Mouse (Mus musculus) adrenal gland, postnatal 25 days (tissue): ENCODE data around the gene Prkn. TPM values are rescaled to one million over a fixed set of nuclear protein-coding genes. Genes with fewer than 3 reads are reported as not detected.
A peak's percentile ranks its signal among the peaks of the same experiment; 100 is the strongest.

Experiments
- DNase-seq: peaks from one replicate; pipeline ENCODE4 v3.0.0; 2021; ENCODE audit warnings: mixed read lengths
- total RNA-seq: library from RNA; stranded (reverse); gene quantifications from 2 replicates; pipeline ENCODE4 v1.2.3, GENCODE M21; 2021

Prkn gene
- total RNA-seq, 1 experiment from 2014 or later = 10.1 TPM

GRCm38 (mm10) chr17:11290183-11290582, 450.0 kb downstream of the Prkn start:
- no peak for DNase-seq

GRCm38 (mm10) chr17:11303116-11303515, 462.9 kb downstream of the Prkn start:
- DNase-seq = peak; percentile 46

GRCm38 (mm10) chr17:11309843-11310242, 469.7 kb downstream of the Prkn start:
- no peak for DNase-seq

DNA sequence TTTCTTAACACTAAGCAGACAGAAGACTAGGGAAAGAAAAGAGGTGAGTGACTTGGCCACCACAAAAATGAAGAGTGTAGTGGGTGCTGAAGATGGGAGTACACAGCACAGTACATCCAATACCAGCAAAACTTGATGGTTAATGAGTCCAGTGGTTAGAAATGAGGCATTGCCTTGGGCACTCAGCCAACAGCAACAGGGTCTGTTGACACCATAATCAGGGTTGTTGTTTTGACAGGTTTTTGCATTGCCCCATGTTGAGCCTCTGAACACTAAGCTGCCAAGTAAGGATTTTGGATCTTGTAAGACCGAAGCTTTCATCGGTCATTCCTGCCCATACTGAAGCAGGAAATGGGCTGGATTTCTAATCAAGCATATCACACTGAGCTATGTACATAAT, 474.0 kb downstream of the Prkn start:
- DNase-seq = no peak

- no peak for DNase-seq
Measured at GRCm38 (mm10) chr17:11315675-11316074, 475.5 kb downstream of the Prkn start.

DNA sequence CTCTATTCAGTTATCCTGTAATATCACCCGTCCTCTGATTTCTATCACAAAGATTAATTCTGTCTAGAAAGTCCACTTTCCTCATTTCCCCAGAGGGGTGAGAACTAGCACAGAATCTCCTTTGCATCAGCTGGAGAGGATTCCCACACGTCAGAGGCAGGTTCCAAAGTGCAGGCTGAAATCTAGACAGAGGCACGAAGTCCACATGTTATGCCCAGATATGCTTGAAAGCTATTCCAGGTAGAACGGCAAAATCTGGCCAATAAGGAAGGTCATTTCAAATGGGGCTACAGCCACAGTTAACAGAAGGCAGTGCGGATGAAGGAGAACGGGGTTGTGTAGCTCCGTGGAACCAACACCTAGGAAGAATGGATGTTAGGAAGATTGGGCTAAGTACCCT, 478.8 kb downstream of the Prkn start:
- DNase-seq = no peak

DNA sequence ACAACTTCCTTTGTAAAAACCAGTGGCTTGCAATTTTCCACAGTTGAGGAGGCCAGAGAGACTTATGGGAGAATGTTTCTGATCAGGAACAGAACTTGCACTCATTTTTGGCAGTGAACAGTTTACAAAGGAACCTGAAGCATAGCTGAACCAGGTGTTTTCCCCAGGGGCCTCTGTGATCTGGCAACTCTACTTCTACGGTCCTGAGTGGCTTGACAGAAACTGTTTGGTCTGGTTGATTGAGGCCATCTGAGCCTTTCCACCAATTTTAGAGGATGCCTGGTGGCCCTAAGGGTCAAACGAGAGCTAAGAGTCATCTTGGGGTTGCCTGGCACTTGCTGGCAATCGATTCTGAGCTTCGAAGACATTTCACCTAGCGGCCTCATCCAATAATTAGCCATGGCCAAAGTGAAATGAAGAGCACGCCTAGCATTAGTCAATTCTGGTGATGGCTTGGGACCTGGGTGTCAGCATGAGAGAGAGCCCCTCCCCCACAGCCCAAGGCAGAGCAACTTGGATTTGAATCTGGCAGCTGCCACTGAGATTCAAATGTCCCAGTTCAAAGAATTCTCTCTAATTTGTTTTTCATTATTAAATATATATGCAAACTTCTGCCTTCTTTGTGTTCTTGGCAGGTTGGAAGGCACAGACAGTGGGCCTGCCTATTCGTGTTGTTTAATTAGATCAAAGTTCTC, 479.6 kb downstream of the Prkn start:
- DNase-seq = no peak

GRCm38 (mm10) chr17:11332081-11332480, 491.9 kb downstream of the Prkn start:
- no peak for DNase-seq

GRCm38 (mm10) chr17:11333741-11334140, 493.6 kb downstream of the Prkn start:
- no peak for DNase-seq

- DNase-seq = no peak
Measured at GRCm38 (mm10) chr17:11336156-11336555, 496.0 kb downstream of the Prkn start.

DNA sequence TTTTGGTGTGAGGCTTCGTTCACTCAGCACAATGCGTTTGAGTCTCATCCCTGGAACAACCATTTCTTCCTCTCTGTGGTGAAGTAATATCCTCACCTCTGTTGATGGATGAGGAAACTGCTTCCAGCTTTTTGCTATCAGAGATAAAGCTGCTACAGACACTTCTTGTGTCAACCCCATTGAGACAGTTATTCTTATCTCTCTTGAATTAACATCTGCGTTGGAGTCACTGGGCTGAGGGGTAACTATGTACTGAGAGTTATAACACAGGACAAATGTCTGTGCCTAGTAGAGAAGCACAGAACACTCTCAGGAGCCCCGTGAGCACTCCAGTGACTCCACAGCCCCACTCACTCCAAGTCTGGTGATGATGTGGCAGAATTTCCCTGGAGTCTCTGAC, 500.2 kb downstream of the Prkn start:
- no peak for DNase-seq

GRCm38 (mm10) chr17:11346310-11346709, 506.1 kb downstream of the Prkn start:
- no peak for DNase-seq

DNA sequence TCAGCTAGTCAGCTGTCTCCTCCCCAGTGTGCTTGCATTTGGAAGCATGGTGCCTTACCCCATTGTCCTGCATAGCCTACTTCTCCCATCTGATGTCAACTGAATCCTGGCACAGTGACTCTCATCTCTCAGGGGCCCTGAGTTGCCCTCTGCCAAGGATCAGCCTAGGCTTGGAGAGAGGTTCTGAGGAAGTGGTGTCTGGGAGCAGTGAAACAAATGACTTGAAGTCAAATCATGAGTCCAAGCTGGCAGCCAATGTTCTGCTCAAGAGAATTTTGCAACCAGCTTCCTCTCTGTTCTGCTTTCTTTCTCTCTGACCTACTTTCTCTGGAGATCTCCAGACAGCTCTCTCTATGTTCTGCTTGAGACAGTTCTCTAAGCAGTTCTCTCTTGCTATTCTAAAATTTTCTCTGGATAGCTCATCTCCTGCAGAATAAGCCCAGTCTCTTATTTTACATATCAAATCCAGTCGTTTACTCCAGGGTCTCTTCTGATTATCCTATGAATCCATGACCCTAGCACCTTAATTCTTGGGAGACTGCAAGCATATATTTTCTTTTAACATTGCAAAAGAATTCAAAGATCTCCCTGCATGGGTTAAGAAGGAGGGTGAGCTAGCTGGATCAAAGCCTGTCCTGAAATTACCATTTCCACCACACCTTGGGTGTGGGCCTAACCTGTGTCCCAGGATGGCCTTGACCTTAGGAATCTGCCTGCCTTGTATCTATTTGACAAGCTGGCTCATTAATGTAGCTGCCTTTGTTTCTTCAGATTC, 512.8 kb downstream of the Prkn start:
- peak; percentile 4 for DNase-seq

GRCm38 (mm10) chr17:11353553-11353945, 513.4 kb downstream of the Prkn start:
- no peak for DNase-seq

- DNase-seq = no peak
Measured at GRCm38 (mm10) chr17:11354348-11354747, 514.2 kb downstream of the Prkn start.

GRCm38 (mm10) chr17:11375461-11375860, 535.3 kb downstream of the Prkn start:
- DNase-seq = no peak

GRCm38 (mm10) chr17:11383364-11383962, 543.3 kb downstream of the Prkn start:
- DNase-seq = no peak

DNA sequence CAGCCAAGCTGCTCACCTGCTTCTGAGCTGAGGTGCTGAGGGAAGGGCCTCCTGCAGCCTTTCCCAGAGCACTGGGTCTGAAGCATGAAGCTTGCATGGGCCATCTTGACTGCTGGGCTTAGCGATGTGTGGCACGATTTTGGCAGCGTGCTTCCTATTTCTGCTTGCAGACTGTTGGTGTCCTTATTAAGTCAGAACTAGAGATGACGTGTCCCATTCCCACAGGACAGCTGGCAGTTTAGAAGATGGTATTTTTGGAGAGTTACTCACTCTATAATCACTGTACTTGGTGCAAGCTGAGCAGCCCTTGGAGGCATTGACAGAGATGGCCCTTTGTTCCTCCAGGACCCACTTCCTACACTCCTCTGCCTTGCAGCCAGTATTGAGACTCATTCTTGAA, 545.1 kb downstream of the Prkn start:
- DNase-seq = no peak

DNA sequence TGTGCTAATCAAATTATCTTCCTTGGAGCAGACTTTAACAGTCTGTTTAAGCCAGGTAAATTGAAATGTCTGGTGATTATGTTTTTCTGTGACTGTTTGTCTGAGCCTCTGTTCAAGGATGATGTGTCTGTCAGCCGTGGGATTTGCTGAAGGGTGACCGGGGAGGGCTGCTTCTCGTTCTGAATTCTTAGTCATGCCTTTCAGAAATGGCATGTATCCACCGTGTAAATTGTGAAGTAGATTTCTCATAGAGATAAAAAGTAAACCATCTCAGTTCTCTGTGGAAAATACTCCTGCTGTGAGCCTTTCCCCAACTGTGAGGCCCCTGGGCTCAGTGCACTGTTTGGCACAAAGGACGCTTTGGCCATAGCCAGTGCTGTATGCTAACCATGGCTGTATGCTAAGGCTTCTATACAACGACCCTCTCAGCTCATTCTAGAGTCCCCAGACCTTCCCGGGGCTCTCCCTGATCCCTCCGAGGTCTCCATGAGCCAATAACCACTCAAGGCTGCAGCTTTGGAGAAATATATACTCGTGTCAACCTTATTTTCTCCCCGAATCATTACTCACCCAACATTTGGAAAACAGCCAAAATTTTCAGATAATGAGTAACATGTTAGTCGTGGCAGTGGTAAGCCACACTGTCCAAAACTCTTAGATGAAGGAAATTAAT, 552.6 kb downstream of the Prkn start:
- DNase-seq = peak; percentile 31

DNA sequence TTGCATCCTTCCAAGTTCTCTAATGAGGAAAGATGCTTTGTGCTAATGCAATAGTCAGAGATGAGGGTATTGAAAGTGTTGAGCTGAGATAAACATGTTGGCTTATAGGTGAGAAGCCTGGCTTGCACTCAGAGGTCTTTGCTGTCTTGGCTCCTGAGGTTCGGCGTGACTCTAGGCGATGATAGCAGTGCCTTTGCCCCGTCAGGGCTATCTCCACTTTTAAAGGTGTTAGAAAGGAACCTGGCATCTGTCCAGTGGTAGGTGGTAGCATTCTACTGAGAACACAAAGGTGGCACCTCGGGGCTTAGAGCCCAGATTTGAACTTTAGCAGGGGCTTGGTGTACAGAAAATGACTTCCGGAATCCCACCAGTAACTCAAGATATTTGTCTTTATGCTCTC, 554.4 kb downstream of the Prkn start:
- no peak for DNase-seq

GRCm38 (mm10) chr17:11397678-11398077, 557.5 kb downstream of the Prkn start:
- DNase-seq = peak; percentile 61

DNA sequence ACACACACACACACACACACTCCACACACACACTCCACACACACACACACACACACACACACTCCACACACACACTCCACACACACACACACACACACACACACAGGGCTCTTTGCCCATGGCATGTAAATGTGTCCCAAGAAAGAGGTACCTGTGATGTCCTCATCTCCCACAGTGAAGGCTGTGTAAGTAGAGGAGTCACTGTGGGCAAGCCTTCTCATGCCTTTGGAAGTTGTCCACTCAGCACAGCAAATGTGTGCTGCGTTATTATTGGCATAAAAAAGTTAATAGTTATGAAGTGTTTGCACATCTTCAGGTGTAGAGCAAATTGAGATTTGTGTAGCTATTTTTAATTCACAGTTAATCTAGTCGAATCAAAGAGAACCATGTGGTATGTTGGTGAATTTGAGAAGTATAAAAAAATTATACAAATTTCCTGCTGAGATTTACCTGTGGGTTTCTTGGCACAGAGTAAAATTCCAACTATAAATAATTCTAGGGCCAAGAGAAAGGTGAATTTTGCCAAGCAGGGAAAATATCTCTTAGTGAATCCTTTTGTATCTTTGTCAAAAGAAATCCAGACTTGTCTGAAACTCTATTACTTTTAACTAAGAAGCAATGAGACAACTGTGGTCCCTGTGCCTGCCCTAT, 562.2 kb downstream of the Prkn start:
- DNase-seq = no peak
